Mouse (Mus musculus) bone marrow, adult 2 months (tissue): Measurements from ENCODE around the gene Pawr.

Experiments
- CTCF ChIP-seq: fragments of 200-500 bp; IDR thresholded peaks from 2 replicates; pipeline ENCODE4 v1.5.1; 2011; ENCODE audit warnings: low read length, control low read depth; ENCODE audit not compliant: control insufficient read depth, insufficient read depth
- POLR2A ChIP-seq: fragments of 200-500 bp; IDR thresholded peaks from 2 replicates; pipeline ENCODE4 v1.6.1; 2011; ENCODE audit warnings: low read depth, mild to moderate bottlenecking, control low read depth, low read length, borderline replicate concordance; ENCODE audit not compliant: control insufficient read depth

GRCm38 (mm10) chr10:108395647-108396046, 63.7 kb downstream of the Pawr start:
- no peak for TF ChIP-seq POLR2A
- TF ChIP-seq CTCF = no peak
